Mouse (Mus musculus) gastrocnemius, postnatal 14 days (tissue): ENCODE data around the gene Serpina10. TPM values are rescaled to one million over a fixed set of nuclear protein-coding genes. Genes with fewer than 3 reads are reported as not detected.
"Not testable (repeated sequence)": the region's sequence is repeated elsewhere in the genome, so short reads cannot be mapped to it uniquely, and the experiment has no call there.

Experiments used
- DNase-seq: peaks from one replicate; pipeline ENCODE4 v3.0.0; 2021; ENCODE audit warnings: mixed read lengths
- intact Hi-C: fragments of 180-260 bp; cut with DNase I; formaldehyde crosslinking; loops from one replicate; pipeline ENCODE4 v1.15.1; 2025; ENCODE audit warnings: low total_unique reads
- total RNA-seq, 2 experiments: library from RNA; stranded (reverse); gene quantifications; 2 replicates each; pipeline ENCODE4 v1.2.3; 2021

Gene Serpina10
- total RNA-seq, 2 experiments from 2014 or later: not detected

GRCm38 (mm10) chr12:103634430-103634829 is 3.2 kb upstream of the Serpina10 start:
- intact Hi-C loops: no loop called here

DNA sequence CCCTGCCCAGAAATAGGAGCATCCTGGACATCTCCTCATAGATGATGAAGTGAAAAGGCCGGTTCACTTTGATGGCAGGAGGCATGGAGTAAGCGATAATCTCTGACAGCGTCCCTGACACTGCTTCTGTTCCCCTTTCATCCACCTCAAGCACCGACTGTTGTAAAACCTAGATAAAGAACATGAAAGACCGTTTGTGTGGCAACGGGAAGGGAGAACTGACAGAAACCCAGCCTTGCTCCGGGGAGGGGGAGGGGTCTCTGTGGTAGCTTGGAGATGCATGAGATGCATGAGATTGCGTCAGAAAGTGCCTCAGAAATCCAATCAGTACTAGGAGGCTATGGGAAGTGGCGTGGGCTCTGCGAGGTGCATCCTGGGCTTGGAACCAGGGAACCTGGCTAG is 14.4 kb downstream of the Serpina10 start:
- DNase-seq: no peak
- intact Hi-C loops: no loop called here

More at GRCm38 (mm10) chr12:103634430-103634829, 3.2 kb upstream of the Serpina10 start:
- no peak for DNase-seq

- intact Hi-C loops: no loop called here
Observed at GRCm38 (mm10) chr12:103615734-103616133, 15.5 kb downstream of the Serpina10 start.

DNA sequence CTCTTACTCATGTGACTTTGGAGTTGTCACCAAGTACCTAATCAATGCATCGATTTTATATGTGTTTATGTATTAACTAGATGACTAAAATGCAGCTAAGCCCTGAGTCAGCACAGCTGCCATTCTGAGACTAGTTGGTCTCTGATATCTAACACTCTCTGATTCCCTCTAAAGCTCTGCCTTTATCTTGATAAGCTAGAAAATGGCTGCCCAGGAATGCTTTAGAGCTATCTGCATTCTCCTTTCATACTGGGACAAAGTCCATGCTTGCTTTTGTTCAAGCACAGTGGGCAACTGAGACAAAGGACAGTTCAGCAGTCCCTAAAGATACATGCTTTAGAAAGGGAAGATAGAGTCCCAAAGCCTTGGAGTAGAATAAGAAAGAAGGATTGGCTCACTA is 16.1 kb downstream of the Serpina10 start:
- intact Hi-C loops: no loop called here
- DNase-seq: no peak

More at GRCm38 (mm10) chr12:103615734-103616133, 15.5 kb downstream of the Serpina10 start:
- no peak for DNase-seq

DNA sequence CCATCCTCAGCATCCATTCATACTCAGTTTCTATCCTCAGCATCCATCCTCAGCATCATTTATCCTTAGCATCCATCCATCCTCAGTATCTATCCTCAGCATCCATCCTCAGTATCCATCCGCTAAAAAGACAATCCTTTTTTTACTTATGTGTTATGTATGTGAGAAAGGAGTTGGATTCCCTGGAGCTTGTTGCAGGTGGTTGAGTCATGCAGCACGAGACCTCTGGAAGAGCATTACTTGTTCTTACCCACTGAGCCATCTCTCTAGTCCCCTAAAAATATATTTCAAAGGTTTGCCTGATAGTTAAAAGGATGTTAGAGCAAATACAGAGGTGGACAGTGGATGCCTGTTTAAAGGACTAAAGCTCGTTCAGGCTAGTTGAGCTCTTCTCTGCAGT is 29.4 kb downstream of the Serpina10 start:
- intact Hi-C loops: no loop called here
- no peak for DNase-seq

- no peak for DNase-seq
- intact Hi-C loops: no loop called here
Observed at GRCm38 (mm10) chr12:103600364-103600763, 30.9 kb downstream of the Serpina10 start.

GRCm38 (mm10) chr12:103598411-103598810 is 32.8 kb downstream of the Serpina10 start:
- intact Hi-C loops: no loop called here
- no peak for DNase-seq

DNA sequence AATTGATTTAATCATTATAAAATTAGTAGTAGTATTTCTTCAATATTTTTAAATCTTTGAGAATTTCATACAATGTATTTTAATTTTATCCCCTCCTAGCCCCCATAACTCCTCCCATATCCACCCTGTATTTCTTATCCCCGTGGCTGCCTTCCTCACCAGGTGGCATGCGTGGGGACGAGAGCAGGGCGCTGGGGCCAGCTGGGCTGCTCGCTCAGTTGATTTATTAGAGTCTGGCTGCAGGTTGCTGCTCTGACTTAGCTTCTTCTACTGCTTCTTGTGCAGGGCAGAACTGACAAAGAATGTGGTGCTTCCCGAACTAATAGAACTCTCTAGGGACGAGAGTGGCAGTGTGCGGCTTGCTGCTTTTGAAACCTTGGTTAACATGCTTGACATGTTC is 47.5 kb downstream of the Serpina10 start:
- intact Hi-C loops: no loop called here
- no peak for DNase-seq

DNA sequence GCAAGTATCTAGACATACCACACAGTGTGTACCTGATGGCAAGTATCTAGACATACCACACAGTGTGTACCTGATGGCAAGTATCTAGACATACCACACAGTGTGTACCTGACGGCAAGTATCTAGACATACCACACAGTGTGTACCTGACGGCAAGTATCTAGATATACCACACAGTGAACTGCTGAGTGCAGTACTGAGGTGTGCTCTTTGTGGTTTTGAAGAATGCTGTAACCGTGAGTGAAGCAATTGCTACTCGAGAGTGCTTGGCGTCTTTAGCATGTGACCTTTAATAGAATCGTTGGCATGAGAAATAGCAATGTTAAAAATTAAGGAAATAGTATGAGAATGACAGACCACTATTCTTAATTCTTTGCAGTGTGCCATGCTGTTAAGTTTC is 53.1 kb downstream of the Serpina10 start:
- DNase-seq, intact Hi-C loops: not testable (repeated sequence)

- DNase-seq: no peak
- intact Hi-C loops: no loop called here
Observed at GRCm38 (mm10) chr12:103569690-103570089, 61.6 kb downstream of the Serpina10 start.

DNA sequence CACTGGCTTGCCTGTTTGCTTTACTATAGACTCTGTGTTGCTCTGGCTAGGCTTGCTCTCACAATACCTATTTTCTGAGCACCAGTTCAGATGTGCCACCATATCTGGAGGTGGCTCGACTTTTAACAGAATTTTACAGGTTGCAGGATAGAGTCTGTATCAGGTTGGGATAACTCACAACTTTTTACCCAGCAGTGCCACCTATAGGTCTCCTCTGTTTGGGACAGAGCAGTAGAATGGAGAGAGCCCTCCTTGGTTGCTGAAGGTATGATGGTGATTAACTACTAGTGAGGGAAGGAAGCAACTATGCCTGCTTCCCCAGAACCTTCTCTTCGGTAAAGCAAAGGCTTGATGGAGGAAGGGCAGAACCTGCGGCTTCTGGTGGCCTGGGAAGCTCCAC is 64.1 kb downstream of the Serpina10 start:
- DNase-seq: no peak

GRCm38 (mm10) chr12:103565151-103565550 is 66.1 kb downstream of the Serpina10 start:
- intact Hi-C loops: no loop called here
- no peak for DNase-seq

More for the DNA sequence above, 64.1 kb downstream of the Serpina10 start:
- intact Hi-C loops: no loop called here

Other genes with a start within 250 kb of the Serpina10 start
- 1 to 10 TPM; 3.1 to 3.6 TPM for gene Otub2, start 242.8 kb downstream of the Serpina10 start, total RNA-seq
- gene 9330161L09Rik, start 223.6 kb downstream of the Serpina10 start, total RNA-seq: under 1 TPM; 0.62 to 0.70 TPM
- 10 to 100 TPM; 45.6 to 45.9 TPM for gene Ddx24, start 205.6 kb downstream of the Serpina10 start, total RNA-seq
- 10 to 100 TPM; 77.7 to 79.1 TPM for gene Ifi27, start 197.2 kb downstream of the Serpina10 start, total RNA-seq
- gene Ifi27l2a, start 187.8 kb downstream of the Serpina10 start, total RNA-seq: 1 to 10 TPM; 4.7 to 4.9 TPM
- not detected for gene Ifi27l2b, start 174.2 kb downstream of the Serpina10 start, total RNA-seq
- gene Ppp4r4, start 99.2 kb downstream of the Serpina10 start, total RNA-seq: under 1 TPM; 0.27 to 0.84 TPM
- not detected for gene Serpina6, start 25.8 kb upstream of the Serpina10 start, total RNA-seq
- not detected for gene Serpina16, start 44.7 kb upstream of the Serpina10 start, total RNA-seq
- gene Serpina1f, start 64.1 kb upstream of the Serpina10 start, total RNA-seq: not detected
- not detected for gene Serpina1d, start 142.1 kb upstream of the Serpina10 start, total RNA-seq
- under 1 TPM; 0.29 to 0.53 TPM for gene Serpina1b, start 198.9 kb upstream of the Serpina10 start, total RNA-seq
- gene Serpina1a, start 232.1 kb upstream of the Serpina10 start, total RNA-seq: not detected